Mouse (Mus musculus): ENCODE results near the gene Cfap161. TPM values are rescaled to one million over a fixed set of nuclear protein-coding genes. Genes with fewer than 3 reads are reported as not detected.

Gene Cfap161
- polyA plus RNA-seq, 2 experiments, result 0.08 TPM; not detected in 1

DNA sequence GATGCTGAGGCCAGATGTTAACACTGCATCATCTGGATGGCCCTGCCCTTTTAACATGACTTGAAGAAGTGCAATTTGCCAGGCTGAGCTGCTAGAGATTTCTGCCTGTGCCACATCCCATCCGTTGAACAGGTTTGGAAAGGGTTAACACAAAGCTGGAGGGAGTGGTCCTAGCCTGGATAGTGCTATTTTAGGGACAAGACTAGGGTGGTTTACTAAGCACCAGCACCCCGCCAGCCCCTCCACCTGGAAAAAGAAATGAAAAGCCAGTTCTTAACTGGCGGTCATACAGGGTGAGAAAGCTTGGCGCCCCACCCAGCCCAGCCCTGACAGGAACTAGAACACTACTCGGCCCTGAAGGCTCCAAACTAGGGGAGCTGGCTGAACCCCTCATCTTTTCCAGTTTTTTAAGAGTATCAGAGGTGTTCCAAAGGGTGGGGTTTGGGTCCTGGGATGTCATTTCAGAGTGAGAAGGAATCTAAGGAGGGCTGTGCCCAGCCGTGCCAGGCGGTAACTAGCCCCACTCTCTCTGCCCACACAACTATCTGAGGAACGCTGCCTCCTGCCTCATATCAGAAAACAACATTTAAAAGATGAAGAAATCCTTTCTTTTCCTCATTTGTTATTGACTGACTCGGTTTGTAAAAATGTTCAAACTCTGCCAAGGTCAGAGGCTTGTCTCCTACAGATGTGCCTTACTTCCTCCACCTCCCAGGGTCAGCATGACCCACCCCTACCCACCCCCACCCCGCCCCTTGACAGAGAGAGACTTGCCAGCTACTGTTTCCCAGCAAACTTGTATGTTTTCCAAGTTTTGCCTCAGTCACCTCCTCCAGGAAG, 55.8 kb downstream of the Cfap161 start:
- Histone ChIP-seq H3K4me3 (ENCODE audit: insufficient read depth in 1 of 2, low read depth in 2 of 2, low read length in 2 of 2) (no peak overlapping the region), H3K9me3 (ENCODE audit: control insufficient read depth, low read length) (no peaks in the 10 kb centered on the region), H3K9ac (replicated peaks) (no peak overlapping the region), H3K4me1 (replicated peaks; ENCODE audit: control insufficient read depth in 2 of 2, insufficient read depth in 2 of 2, low read length in 1 of 2) (no peaks in the 10 kb centered on the region), H3K27ac (no peak overlapping the region), H3K4me2 (ENCODE audit: low read depth) (no peak overlapping the region), H3K27me3 (ENCODE audit: control insufficient read depth, insufficient read depth, low read length) (no peaks in the 10 kb centered on the region), H3K36me3 (replicated peaks; ENCODE audit: control insufficient read depth, insufficient read depth, low read depth) (no peaks in the 10 kb centered on the region)
- ATAC-seq (ENCODE audit: insufficient read depth), result no peak
- DNase-seq (ENCODE audit: low read depth in 3 of 3, low spot score in 3 of 3), result no peak
- WGBS (ENCODE audit: insufficient replicate concordance), result 55% methylated on average over 10 of the region's 10 CpGs
- TF ChIP-seq EP300 (IDR thresholded peaks at IDR 0.05; ENCODE audit: low read depth) (no peak), CTCF (IDR thresholded peaks at IDR 0.05; ENCODE audit: low read depth) (no peak)

DNA sequence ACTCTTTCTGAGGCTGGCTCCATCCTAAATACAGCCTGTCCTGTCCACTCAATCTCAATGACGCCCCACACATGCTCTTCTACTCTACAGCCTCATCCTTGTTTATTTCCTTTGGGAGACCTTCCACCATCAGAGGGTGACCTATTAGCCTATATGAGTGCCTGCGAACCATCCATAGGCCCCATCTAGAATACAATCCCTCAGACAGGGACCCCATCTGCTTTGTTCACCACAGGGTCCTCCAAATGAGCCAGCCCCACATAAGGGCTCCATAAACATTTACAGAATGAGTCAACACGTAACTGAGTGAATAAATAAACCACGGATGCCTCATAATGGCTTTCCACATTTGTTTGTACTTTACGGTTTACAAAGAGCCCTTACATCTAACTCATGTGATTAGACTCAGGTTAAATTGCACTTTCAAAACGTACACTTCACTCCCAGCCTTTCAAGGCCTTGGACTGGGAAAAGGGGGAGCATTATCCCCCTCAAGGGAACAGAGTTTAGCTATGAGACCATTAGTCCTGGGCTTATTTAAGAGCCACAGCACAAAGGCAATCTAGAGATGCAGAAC, 56.7 kb downstream of the Cfap161 start:
- no peak overlapping the region for H3K9ac ChIP-seq (replicated peaks)
- no peaks in the 10 kb centered on the region for H3K4me1 ChIP-seq (replicated peaks; ENCODE audit: control insufficient read depth in 2 of 2, insufficient read depth in 2 of 2, low read length in 1 of 2)
- ATAC-seq (ENCODE audit: insufficient read depth), result no peak
- H3K27ac ChIP-seq, result no peak overlapping the region
- no peak for DNase-seq (ENCODE audit: low read depth in 3 of 3, low spot score in 3 of 3)
- no peak for TF ChIP-seq CTCF (IDR thresholded peaks at IDR 0.05; ENCODE audit: low read depth)
- no peak for TF ChIP-seq EP300 (IDR thresholded peaks at IDR 0.05; ENCODE audit: low read depth)
- 52% methylated on average over 6 of the region's 6 CpGs for WGBS (ENCODE audit: insufficient replicate concordance)
- H3K27me3 ChIP-seq (ENCODE audit: control insufficient read depth, insufficient read depth, low read length), result no peaks in the 10 kb centered on the region
- no peaks in the 10 kb centered on the region for H3K9me3 ChIP-seq (ENCODE audit: control insufficient read depth, low read length)
- H3K4me3 ChIP-seq (ENCODE audit: insufficient read depth in 1 of 2, low read depth in 2 of 2, low read length in 2 of 2), result no peak overlapping the region
- no peaks in the 10 kb centered on the region for H3K36me3 ChIP-seq (replicated peaks; ENCODE audit: control insufficient read depth, insufficient read depth, low read depth)
- H3K4me2 ChIP-seq (ENCODE audit: low read depth), result no peak overlapping the region

DNA sequence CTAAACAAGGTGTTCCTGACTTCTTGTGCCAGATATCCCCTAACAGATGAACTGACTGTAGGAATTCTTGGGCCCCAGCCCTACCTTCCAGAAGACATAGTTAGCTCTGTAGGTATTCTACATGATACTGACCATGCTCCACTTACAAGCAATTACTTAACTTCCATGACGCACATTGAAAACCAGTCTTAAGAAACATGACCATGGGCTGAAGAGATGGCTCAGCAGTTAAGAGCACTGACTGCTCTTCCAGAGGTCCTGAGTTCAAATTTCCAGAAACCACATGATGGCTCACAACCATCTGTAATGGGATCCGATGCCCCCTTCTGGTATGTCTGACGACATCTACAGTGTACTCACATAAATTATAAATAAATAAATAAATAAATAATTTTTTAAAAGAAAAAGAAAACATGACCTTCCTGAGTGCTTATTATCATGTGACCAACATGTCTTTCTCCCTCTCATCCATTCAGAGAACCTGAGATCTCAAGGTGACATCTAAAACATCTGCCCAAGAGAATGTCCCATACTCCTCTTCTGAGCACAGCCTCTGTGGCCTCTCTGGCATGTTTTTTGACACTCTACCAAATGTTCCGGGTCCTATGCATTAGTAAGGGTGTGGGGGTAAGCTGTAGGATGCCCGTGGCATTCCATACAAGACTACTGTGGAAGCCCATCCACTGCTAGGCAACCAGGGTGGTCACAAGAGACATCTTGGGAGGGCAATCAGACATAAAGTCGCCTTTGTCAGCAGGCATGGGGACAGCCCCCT, 58.2 kb downstream of the Cfap161 start:
- Histone ChIP-seq H3K27ac (no peak overlapping the region), H3K4me1 (replicated peaks; ENCODE audit: control insufficient read depth in 2 of 2, insufficient read depth in 2 of 2, low read length in 1 of 2) (no peaks in the 10 kb centered on the region), H3K27me3 (ENCODE audit: control insufficient read depth, insufficient read depth, low read length) (no peaks in the 10 kb centered on the region), H3K4me3 (ENCODE audit: insufficient read depth in 1 of 2, low read depth in 2 of 2, low read length in 2 of 2) (no peak overlapping the region), H3K9me3 (ENCODE audit: control insufficient read depth, low read length) (no peaks in the 10 kb centered on the region), H3K4me2 (ENCODE audit: low read depth) (no peak overlapping the region), H3K36me3 (replicated peaks; ENCODE audit: control insufficient read depth, insufficient read depth, low read depth) (no peaks in the 10 kb centered on the region), H3K9ac (replicated peaks) (no peak overlapping the region)
- TF ChIP-seq CTCF (IDR thresholded peaks at IDR 0.05; ENCODE audit: low read depth) (no peak), EP300 (IDR thresholded peaks at IDR 0.05; ENCODE audit: low read depth) (no peak)
- ATAC-seq (ENCODE audit: insufficient read depth), result no peak
- no peak for DNase-seq (ENCODE audit: low read depth in 3 of 3, low spot score in 3 of 3)
- WGBS (ENCODE audit: insufficient replicate concordance), result 63% methylated on average over 6 of the region's 6 CpGs

DNA sequence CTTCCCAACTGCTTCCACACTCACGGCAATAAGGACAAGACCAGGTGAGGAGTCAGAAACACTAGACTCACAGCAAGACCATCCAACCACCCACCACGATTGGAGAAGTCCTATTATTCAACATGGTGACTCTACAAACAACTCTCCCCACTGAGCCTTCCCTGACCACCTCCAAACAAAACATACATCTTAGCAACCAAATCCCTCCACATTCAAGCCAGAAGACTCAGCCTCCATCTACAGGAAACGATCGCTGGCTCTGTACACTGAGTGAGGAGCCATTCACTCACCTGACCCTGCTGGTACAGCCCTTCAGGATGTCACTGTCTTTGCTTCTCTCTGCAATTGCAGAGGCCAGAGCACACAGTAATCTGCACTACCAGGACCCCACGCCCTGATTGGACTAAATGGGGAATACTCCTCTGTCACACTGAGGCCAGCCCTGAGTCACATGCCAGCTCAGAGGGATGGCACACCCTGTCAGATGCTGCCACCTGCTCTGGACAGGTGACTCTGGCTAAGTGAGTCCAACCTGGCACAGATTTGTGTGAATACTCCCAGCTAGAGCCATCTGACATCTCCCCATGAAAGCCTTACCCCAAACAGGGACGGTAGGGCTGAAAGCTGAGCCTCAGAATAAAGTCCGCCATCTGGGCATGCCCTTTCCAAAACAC, 59.4 kb downstream of the Cfap161 start:
- Histone ChIP-seq H3K4me2 (ENCODE audit: low read depth) (no peak overlapping the region), H3K9me3 (ENCODE audit: control insufficient read depth, low read length) (no peaks in the 10 kb centered on the region), H3K4me1 (replicated peaks; ENCODE audit: control insufficient read depth in 2 of 2, insufficient read depth in 2 of 2, low read length in 1 of 2) (no peaks in the 10 kb centered on the region), H3K9ac (replicated peaks) (no peak overlapping the region), H3K4me3 (ENCODE audit: insufficient read depth in 1 of 2, low read depth in 2 of 2, low read length in 2 of 2) (no peak overlapping the region), H3K27me3 (ENCODE audit: control insufficient read depth, insufficient read depth, low read length) (no peaks in the 10 kb centered on the region), H3K27ac (no peak overlapping the region), H3K36me3 (replicated peaks; ENCODE audit: control insufficient read depth, insufficient read depth, low read depth) (no peaks in the 10 kb centered on the region)
- ATAC-seq (ENCODE audit: insufficient read depth) (no peak), DNase-seq (ENCODE audit: low read depth in 3 of 3, low spot score in 3 of 3) (no peak)
- TF ChIP-seq EP300 (IDR thresholded peaks at IDR 0.05; ENCODE audit: low read depth) (no peak), CTCF (IDR thresholded peaks at IDR 0.05; ENCODE audit: low read depth) (no peak)
- WGBS (ENCODE audit: insufficient replicate concordance), result 60% methylated on average over 7 of the region's 7 CpGs

All from liver, embryonic 14.5 days (tissue).